Mouse (Mus musculus): Measurements from ENCODE around the gene Cldn34c2. TPM values are rescaled to one million over a fixed set of nuclear protein-coding genes. Genes with fewer than 3 reads are reported as not detected.

Cldn34c2 gene
- not detected in 4 replicates for total RNA-seq (2023)

DNA sequence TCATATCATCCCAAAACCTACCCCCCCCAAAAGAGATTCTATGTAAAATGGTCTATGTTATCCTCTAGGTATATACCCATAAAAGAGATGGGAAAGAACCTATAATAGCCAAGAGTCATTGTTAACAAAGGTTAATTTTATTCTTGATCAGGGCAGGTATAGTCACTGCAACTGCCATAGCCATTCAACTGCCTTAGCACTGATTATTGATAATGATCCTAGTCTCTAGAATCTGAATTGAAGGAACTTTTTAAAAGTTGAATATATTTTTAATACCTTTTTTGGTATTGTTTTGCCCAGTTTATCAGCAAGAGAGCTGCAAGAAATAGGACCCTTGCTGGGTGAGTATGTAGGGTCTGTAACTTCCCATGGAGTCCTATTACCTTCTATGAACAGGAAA lies at the start of gene Cldn34c2:
Gene Cldn34c2, plus strand, starts transcription at position 301 of the 400 bp plus-strand sequence.

Other genes with a start within 250 kb of the Cldn34c2 start
- not detected in 4 replicates for gene Gm17467, start 123.1 kb downstream of the Cldn34c2 start, total RNA-seq (2023)
- gene Cldn34c3, start 212.0 kb downstream of the Cldn34c2 start, total RNA-seq (2023) = not detected in 4 replicates